Mouse (Mus musculus): Measurements from ENCODE around the gene G3bp1.

DNA sequence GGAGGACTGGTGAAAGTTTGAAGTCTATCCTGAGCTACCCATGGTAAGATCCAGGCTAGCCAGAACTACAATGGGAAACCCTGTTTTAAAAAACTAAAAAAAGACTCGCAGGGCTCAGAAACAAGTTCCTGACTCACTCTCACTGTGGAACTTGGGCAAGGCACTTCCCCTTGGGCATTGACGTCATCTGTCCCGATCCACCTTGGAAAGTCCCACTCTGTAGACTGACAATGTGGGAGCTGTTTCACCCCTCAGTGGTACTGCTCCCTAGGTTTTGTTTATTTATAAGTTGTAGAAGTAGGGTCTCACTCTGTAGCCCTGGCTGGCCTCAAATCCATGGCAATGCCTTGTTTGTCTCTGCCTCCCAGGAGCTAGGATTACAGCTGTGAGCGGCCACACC lies 15.8 kb upstream of the G3bp1 start:
- TF ChIP-seq CTCF (IDR thresholded peaks at IDR 0.05; ENCODE audit: borderline replicate concordance, insufficient read depth, low read length) = no peak
- TF ChIP-seq POLR2A (IDR thresholded peaks at IDR 0.05; ENCODE audit: low read depth, low read length) = no peak
